In the genomic region with DNA sequence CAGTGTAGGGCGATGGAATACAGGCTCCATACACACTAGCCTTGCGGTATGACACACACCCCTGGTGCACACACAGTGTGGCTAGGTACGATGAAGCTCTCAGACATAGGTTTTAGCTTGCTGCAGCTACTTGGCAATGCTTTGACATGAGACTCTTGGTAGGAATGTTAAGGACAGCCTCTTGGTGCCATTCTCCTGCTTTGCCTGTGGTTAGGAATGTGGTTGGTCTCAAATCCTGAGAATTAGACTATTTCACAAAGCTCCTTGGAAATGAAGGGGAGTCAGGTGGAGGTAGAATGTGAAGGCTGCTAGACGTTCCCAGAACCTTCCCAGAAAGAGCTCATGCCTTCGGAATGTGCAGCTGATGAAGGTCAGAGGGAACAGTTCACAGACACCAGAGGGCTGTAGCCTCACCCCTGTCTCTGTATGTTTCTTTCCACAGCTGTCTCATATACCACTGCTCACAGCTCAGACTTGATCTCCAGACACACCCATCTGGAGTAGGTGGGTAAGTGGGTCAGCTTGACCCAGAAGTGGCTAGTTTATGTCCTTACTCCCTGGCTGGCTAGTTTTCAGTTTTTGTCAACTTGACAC, we compare ENCODE assay signal across 26 mouse cellular contexts.
DNase-seq lines count a peak whose midpoint lies in the region; ATAC-seq and TF ChIP-seq lines count a peak whose summit lies in the region.
"Had no signal": no experiment of that assay in that cellular context is flagged by ENCODE, and none has a peak within 500 bp of the region (broad histone marks: within the 10 kb centered on the region; RNA-seq: fewer than 3 reads in every experiment).

No protein-coding gene starts in this region.

- WGBS in lung, embryonic 14.5 days: 66% methylated on average over 5 of the region's 5 CpGs
- 69% methylated on average over 5 of the region's 5 CpGs for WGBS in lung, embryonic 16.5 days

- peak; percentile 68 for ATAC-seq in lung, embryonic 14.5 days (ENCODE audit: insufficient read depth)
- ATAC-seq in lung, embryonic 16.5 days (ENCODE audit: low read depth): peak; percentile 64
- ATAC-seq: forebrain, embryonic 15.5 days; hindbrain, embryonic 16.5 days; midbrain, embryonic 15.5 days; Patski had no signal

- DNase-seq in lung, embryonic 14.5 days: peak; percentile 28
- no peak for DNase-seq in lung, postnatal 14 days
- peak; percentile 35 for DNase-seq in R1 (ENCODE audit: low read depth, low spot score)
- DNase-seq in lung, postnatal 4 days: peak; percentile 32 to 34
- no peak for DNase-seq in thymus, adult 18-20 months
- DNase-seq in testis, postnatal 10 days (ENCODE audit: low spot score): no peak
- DNase-seq: adrenal gland, postnatal 25 days; cerebellum, adult 11-12 months; cerebellum, adult 9-11 months; embryo, embryonic 11 days; kidney, adult 11 months; kidney, postnatal 36 days; right cerebral cortex, postnatal 25 days; thymus, postnatal 14 days had no signal

- no peak overlapping the region for H3K4me3 ChIP-seq in lung, embryonic 14.5 days (ENCODE audit: low read depth, low read length)
- H3K4me3 ChIP-seq in lung, embryonic 16.5 days (ENCODE audit: low read length): no peak overlapping the region
- H3K4me3 ChIP-seq: embryonic facial prominence, embryonic 12.5 days; forebrain, embryonic 10.5 days; forebrain, embryonic 15.5 days; kidney, embryonic 15.5 days; limb, embryonic 13.5 days; midbrain, embryonic 10.5 days; midbrain, embryonic 15.5 days; neural tube, embryonic 15.5 days had no signal

- H3K4me2 ChIP-seq in lung, embryonic 14.5 days: no peak overlapping the region
- peak overlapping the region; percentile 46; the same call in 1 of the 2 replicates for H3K4me2 ChIP-seq in lung, embryonic 16.5 days (ENCODE audit: low read depth, low read length)
- H3K4me2 ChIP-seq: embryonic facial prominence, embryonic 12.5 days; forebrain, embryonic 15.5 days; kidney, embryonic 15.5 days; limb, embryonic 13.5 days; liver, embryonic 11.5 days; midbrain, embryonic 15.5 days; neural tube, embryonic 15.5 days had no signal

- no peak overlapping the region for H3K9ac ChIP-seq in lung, embryonic 14.5 days
- peak overlapping the region; percentile 8; the same call in 1 of the 2 replicates for H3K9ac ChIP-seq in lung, embryonic 16.5 days (ENCODE audit: low read length)
- H3K9ac ChIP-seq: embryonic facial prominence, embryonic 12.5 days; forebrain, embryonic 15.5 days; kidney, embryonic 15.5 days; limb, embryonic 13.5 days; midbrain, embryonic 15.5 days; neural tube, embryonic 15.5 days had no signal

- H3K27ac ChIP-seq in lung, embryonic 14.5 days (ENCODE audit: low read depth): peak overlapping the region; percentile 64
- peak overlapping the region; percentile 89 for H3K27ac ChIP-seq in lung, embryonic 16.5 days (ENCODE audit: low read length)
- H3K27ac ChIP-seq: embryonic facial prominence, embryonic 12.5 days; forebrain, embryonic 10.5 days; forebrain, embryonic 15.5 days; kidney, embryonic 15.5 days; limb, embryonic 13.5 days; midbrain, embryonic 10.5 days; midbrain, embryonic 15.5 days; neural tube, embryonic 15.5 days had no signal

- H3K9me3 ChIP-seq in lung, embryonic 14.5 days (ENCODE audit: low read depth, low read length): no peaks in the 10 kb centered on the region
- no peaks in the 10 kb centered on the region for H3K9me3 ChIP-seq in lung, embryonic 16.5 days (ENCODE audit: control insufficient read depth, low read length)
- H3K9me3 ChIP-seq: embryonic facial prominence, embryonic 12.5 days; forebrain, embryonic 10.5 days; forebrain, embryonic 15.5 days; kidney, embryonic 15.5 days; limb, embryonic 13.5 days; midbrain, embryonic 10.5 days; midbrain, embryonic 15.5 days; neural tube, embryonic 15.5 days had no signal

- H3K4me1 ChIP-seq in lung, embryonic 14.5 days (ENCODE audit: insufficient read depth): peaks cover 9% of the 10 kb centered on the region
- peaks cover 18% of the 10 kb centered on the region for H3K4me1 ChIP-seq in lung, embryonic 16.5 days (replicated peaks; ENCODE audit: control insufficient read depth, insufficient read depth, low read length)
- H3K4me1 ChIP-seq: embryonic facial prominence, embryonic 12.5 days; forebrain, embryonic 15.5 days; midbrain, embryonic 10.5 days; midbrain, embryonic 15.5 days; neural tube, embryonic 15.5 days had no signal

- no peak for TF ChIP-seq CTCF in lung, embryonic 14.5 days (IDR thresholded peaks at IDR 0.05; ENCODE audit: low read depth)

- H3K36me3 ChIP-seq in lung, embryonic 14.5 days (ENCODE audit: insufficient read depth): no peaks in the 10 kb centered on the region
- no peaks in the 10 kb centered on the region for H3K36me3 ChIP-seq in lung, embryonic 16.5 days (ENCODE audit: control insufficient read depth, insufficient read depth, low read length)
- H3K36me3 ChIP-seq: embryonic facial prominence, embryonic 12.5 days; forebrain, embryonic 10.5 days; forebrain, embryonic 15.5 days; kidney, embryonic 15.5 days; limb, embryonic 13.5 days; midbrain, embryonic 10.5 days; midbrain, embryonic 15.5 days; neural tube, embryonic 15.5 days had no signal

- H3K27me3 ChIP-seq in lung, embryonic 14.5 days (ENCODE audit: insufficient read depth, low read length): no peaks in the 10 kb centered on the region
- no peaks in the 10 kb centered on the region for H3K27me3 ChIP-seq in lung, embryonic 16.5 days (ENCODE audit: control insufficient read depth, insufficient read depth, low read depth, low read length)
- H3K27me3 ChIP-seq: embryonic facial prominence, embryonic 12.5 days; forebrain, embryonic 15.5 days; kidney, embryonic 15.5 days; limb, embryonic 13.5 days; midbrain, embryonic 15.5 days; neural tube, embryonic 15.5 days; Patski had no signal

Comparison
In these comparisons a context has a peak if more than half of its experiments do, and no peak if none do; other contexts are left out.
1. DNase-seq: peak in lung, embryonic 14.5 days (single experiment), R1 (single experiment) and lung, postnatal 4 days (2 of 2); none in lung, postnatal 14 days (single experiment), thymus, adult 18-20 months (0 of 2) and testis, postnatal 10 days (single experiment).